Mouse (Mus musculus) CD4-positive, CD25-positive, alpha-beta regulatory T cell, adult 9 weeks (primary cell): ENCODE measurements around the gene Hist2h3c2. TPM values are rescaled to one million over a fixed set of nuclear protein-coding genes. Genes with fewer than 3 reads are reported as not detected.

Experiments used
- polyA plus RNA-seq: library from polyadenylated mRNA; unstranded; fragments of 100-300 nt; shearing (Covaris generic); gene quantifications from one replicate; pipeline ENCODE4 v1.2.1, GENCODE M21; 2017

The Hist2h3c2 gene
- polyA plus RNA-seq: not detected

GRCm38 (mm10) chr3:96238954-96239793, at the start of gene Hist2h3c2:
TSS of gene Hist2h3c2 (minus strand) at chr3:96239127.

GRCm38 (mm10) chr3:96269511-96270474, 30.9 kb upstream of the Hist2h3c2 start, which contains the start of gene Hist2h2bb:
TSS of gene Hist2h2bb (plus strand) at chr3:96269752.

GRCm38 (mm10) chr3:96268051-96268775, 29.3 kb upstream of the Hist2h3c2 start, which contains the start of gene Hist2h3b:
TSS of gene Hist2h3b (plus strand) at chr3:96268654.

GRCm38 (mm10) chr3:96262979-96263550, 24.1 kb upstream of the Hist2h3c2 start, which contains the start of gene Hist2h4:
TSS of gene Hist2h4 (minus strand) at chr3:96263311.

GRCm38 (mm10) chr3:96246427-96246856, 7.5 kb upstream of the Hist2h3c2 start, which contains the start of gene Hist2h3c1:
TSS of gene Hist2h3c1 (plus strand) at chr3:96246685.

GRCm38 (mm10) chr3:96245003-96245886, 6.3 kb upstream of the Hist2h3c2 start, which contains the start of gene Hist2h2aa1:
TSS of gene Hist2h2aa1 (plus strand) at chr3:96245497.

GRCm38 (mm10) chr3:96239949-96240798, 1.2 kb upstream of the Hist2h3c2 start, which contains the start of gene Hist2h2aa2:
TSS of gene Hist2h2aa2 (minus strand) at chr3:96240276.

GRCm38 (mm10) chr3:96220765-96221639, 17.9 kb downstream of the Hist2h3c2 start, which contains the start of the genes Hist2h2ac and Hist2h2be:
TSS of gene Hist2h2ac (minus strand) at chr3:96220880.
TSS of gene Hist2h2be (plus strand) at chr3:96221119.

GRCm38 (mm10) chr3:96219661-96220130, 19.2 kb downstream of the Hist2h3c2 start, which contains the start of the genes Bola1 and Hist2h2ab:
TSS of gene Bola1 (minus strand) at chr3:96219709.
TSS of gene Hist2h2ab (plus strand) at chr3:96219865.

Other genes starting within 250 kb of the Hist2h3c2 start
- gene Plekho1, start 243.1 kb downstream of the Hist2h3c2 start, polyA plus RNA-seq: 7.7 TPM
- 33.7 TPM for gene Vps45, start 180.7 kb downstream of the Hist2h3c2 start, polyA plus RNA-seq
- gene Otud7b, start 134.6 kb downstream of the Hist2h3c2 start, polyA plus RNA-seq: 21.2 TPM
- 4.4 TPM for gene Mtmr11, start 77.1 kb downstream of the Hist2h3c2 start, polyA plus RNA-seq
- 173 TPM for gene Sf3b4, start 66.8 kb downstream of the Hist2h3c2 start, polyA plus RNA-seq
- 5.8 TPM for gene Sv2a, start 58.0 kb downstream of the Hist2h3c2 start, polyA plus RNA-seq
- gene Bola1, start 19.4 kb downstream of the Hist2h3c2 start, polyA plus RNA-seq: 36.5 TPM
- gene Hist2h2ab, start 19.3 kb downstream of the Hist2h3c2 start, polyA plus RNA-seq: not detected
- 4.9 TPM for gene Hist2h2ac, start 18.2 kb downstream of the Hist2h3c2 start, polyA plus RNA-seq
- 4.0 TPM for gene Hist2h2be, start 18.0 kb downstream of the Hist2h3c2 start, polyA plus RNA-seq
- 24.7 TPM for gene Hist2h2aa2, start 1.1 kb upstream of the Hist2h3c2 start, polyA plus RNA-seq
- gene Hist2h2aa1, start 6.4 kb upstream of the Hist2h3c2 start, polyA plus RNA-seq: not detected
- gene Hist2h3c1, start 7.6 kb upstream of the Hist2h3c2 start, polyA plus RNA-seq: not detected
- gene Hist2h4, start 24.2 kb upstream of the Hist2h3c2 start, polyA plus RNA-seq: 3.0 TPM
- not detected for gene Hist2h3b, start 29.5 kb upstream of the Hist2h3c2 start, polyA plus RNA-seq
- 5.2 TPM for gene Hist2h2bb, start 30.6 kb upstream of the Hist2h3c2 start, polyA plus RNA-seq
- gene Fcgr1, start 54.8 kb upstream of the Hist2h3c2 start, polyA plus RNA-seq: not detected
- gene BC107364, start 213.2 kb upstream of the Hist2h3c2 start, polyA plus RNA-seq: not detected